Mouse (Mus musculus) liver, embryonic 12.5 days (tissue): ENCODE data around the gene Mcoln2. TPM values are rescaled to one million over a fixed set of nuclear protein-coding genes. Genes with fewer than 3 reads are reported as not detected.
A peak's percentile ranks its signal among the peaks of the same experiment; 100 is the strongest.

ENCODE experiments used
- ATAC-seq: fragments of 200-750 bp; cut with Nextera tagmentation; 2 replicates; pipeline ENCODE4 v1.8.0; 2017; ENCODE audit warnings: moderate number of reproducible peaks, mild to moderate bottlenecking, moderate library complexity
- H3K27ac ChIP-seq: fragments of 300-500 bp; sonication (generic); 2 replicates; pipeline ENCODE4 v1.5.1; 2016; ENCODE audit warnings: mild to moderate bottlenecking
- H3K27me3 ChIP-seq: fragments of 300-500 bp; sonication (generic); replicated peaks from 2 replicates; pipeline ENCODE4 v1.6.1; 2016; ENCODE audit warnings: mild to moderate bottlenecking, moderate library complexity
- H3K36me3 ChIP-seq: fragments of 300-500 bp; sonication (generic); 2 replicates; pipeline ENCODE4 v1.6.1; 2016; ENCODE audit warnings: mild to moderate bottlenecking, moderate library complexity
- H3K4me1 ChIP-seq: fragments of 300-500 bp; sonication (generic); 2 replicates; pipeline ENCODE4 v1.6.1; 2016
- H3K4me2 ChIP-seq: fragments of 300-500 bp; sonication (generic); 2 replicates; pipeline ENCODE4 v1.6.1; 2016; ENCODE audit warnings: mild to moderate bottlenecking, moderate library complexity
- H3K4me3 ChIP-seq: fragments of 300-500 bp; sonication (generic); 2 replicates; pipeline ENCODE4 v1.5.1; 2016; ENCODE audit warnings: mild to moderate bottlenecking, moderate library complexity
- H3K9ac ChIP-seq: fragments of 300-500 bp; sonication (generic); 2 replicates; pipeline ENCODE4 v1.6.1; 2016; ENCODE audit warnings: mild to moderate bottlenecking, moderate library complexity
- H3K9me3 ChIP-seq: fragments of 300-500 bp; sonication (generic); replicated peaks from 2 replicates; pipeline ENCODE4 v1.6.1; 2016; ENCODE audit warnings: mild to moderate bottlenecking, moderate library complexity
- WGBS: fragments of 180-500 bp; shearing (Covaris S2); methylation state at CpG from one replicate; pipeline ENCODE4 v1.1.7; 2016; ENCODE audit not compliant: insufficient replicate concordance; 5-methylcytosine and 5-hydroxymethylcytosine counted together
- polyA plus RNA-seq: library from polyadenylated mRNA; unstranded; fragments of >200 nt; fragmentation: Nextera tagmentation; extraction: Ambion mirVana; gene quantifications from 2 replicates; pipeline ENCODE4 v1.2.1, GENCODE M21; 2016

The Mcoln2 gene
- polyA plus RNA-seq, 1 experiment from 2014 or later: 5.4 TPM

DNA sequence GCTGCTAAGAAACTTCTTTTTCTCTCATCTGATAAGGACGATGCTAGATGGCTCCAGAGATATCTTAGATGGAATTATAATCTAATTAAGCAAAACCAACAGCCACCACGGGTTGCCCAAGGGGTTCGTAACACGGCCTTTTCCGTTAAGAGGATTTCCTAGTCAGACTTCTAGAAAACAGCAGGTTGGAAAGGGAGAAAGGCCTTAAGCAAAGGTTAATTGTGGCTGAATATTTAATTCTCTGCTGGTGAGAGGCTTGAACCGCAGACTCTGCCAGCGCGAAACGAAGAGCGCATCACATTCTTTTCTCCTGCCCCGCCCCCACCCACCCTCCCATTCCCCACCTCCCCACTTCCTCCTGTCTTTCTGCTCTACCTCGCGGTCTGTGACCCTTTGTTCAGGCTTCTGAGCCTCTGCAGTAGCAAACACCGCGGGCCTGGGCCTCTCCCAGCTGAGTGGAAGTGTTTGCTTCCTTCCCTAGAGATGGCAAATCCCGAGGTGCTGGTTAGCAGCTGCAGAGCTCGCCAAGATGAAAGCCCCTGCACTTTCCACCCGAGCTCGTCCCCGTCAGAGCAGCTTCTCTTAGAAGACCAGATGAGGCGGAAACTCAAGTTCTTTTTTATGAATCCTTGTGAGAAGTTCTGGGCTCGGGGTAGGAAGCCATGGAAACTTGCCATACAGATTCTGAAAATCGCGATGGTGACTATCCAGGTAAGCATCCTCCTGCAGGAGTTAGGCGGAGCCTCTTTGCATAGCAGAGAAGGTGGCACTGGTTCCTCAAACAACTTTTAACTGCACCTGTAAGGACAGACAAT lies 28.1 kb upstream of the Mcoln2 start:
- Histone ChIP-seq H3K27ac (no peak overlapping the region), H3K9ac (peak overlapping the region; percentile 6; the same call in 1 of the 2 replicates), H3K27me3 (peaks cover 45% of the 10 kb centered on the region), H3K4me1 (peaks cover 10% of the 10 kb centered on the region; the same call in 1 of the 2 replicates), H3K4me2 (peak overlapping the region; percentile 45), H3K36me3 (no peaks in the 10 kb centered on the region), H3K4me3 (0 out of 2 replicates have a peak overlapping the region, but pooled peaks have one; percentile 12), H3K9me3 (no peaks in the 10 kb centered on the region)
- ATAC-seq: no peak
- WGBS: 10% methylated on average over 25 of the region's 25 CpGs

DNA sequence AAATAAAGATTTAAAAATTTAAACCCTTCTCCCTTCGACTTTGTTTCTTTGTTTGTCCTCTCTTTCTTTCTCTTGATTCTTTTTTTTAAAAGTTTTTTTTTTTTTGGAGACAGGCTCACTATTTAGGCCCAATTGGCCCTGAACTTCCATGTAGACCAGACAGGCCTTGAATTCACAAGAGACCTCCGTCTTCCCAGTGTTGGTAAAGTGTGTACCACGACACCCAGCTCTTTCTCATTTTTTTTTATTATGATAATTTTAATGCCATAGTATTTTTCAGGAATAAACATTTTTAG lies 27.6 kb upstream of the Mcoln2 start:
- no peak for ATAC-seq
- Histone ChIP-seq H3K9me3 (no peaks in the 10 kb centered on the region), H3K27me3 (peaks cover 40% of the 10 kb centered on the region), H3K27ac (no peak overlapping the region), H3K9ac (no peak overlapping the region), H3K4me1 (peaks cover 16% of the 10 kb centered on the region), H3K4me2 (no peak overlapping the region), H3K4me3 (no peak overlapping the region), H3K36me3 (no peaks in the 10 kb centered on the region)
- 53% methylated on average over 3 of the region's 3 CpGs for WGBS

DNA sequence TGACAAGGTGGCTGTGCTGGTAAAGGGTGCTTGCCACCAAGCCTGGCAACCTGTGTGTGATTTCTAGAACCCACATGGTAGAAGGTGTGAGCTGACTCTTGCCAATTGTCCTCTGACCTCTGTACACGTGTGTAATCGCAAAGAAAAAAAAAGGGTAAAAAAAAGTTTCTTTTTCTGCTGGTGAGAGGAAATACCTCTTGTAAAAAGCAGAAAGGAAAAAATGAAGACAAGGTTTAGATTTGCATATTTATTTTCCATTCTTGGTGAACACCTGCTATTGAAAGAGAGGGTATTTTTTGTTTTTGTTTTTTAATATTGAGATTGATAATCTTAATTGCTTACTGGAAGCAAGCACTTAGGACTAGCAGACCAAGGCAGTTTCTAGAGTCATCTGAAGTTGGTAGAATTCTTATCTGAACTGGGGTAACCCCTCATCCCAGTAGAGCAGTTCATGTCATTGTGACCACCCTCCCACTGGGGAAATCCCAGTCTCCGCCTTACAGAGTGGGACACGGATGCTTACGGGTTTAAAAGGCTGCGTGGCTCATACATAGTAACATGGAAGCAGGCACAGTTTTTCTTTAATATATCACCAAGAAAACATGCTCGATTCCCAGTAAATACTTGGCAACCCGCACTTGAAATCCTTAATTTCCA lies 26.7 kb upstream of the Mcoln2 start:
- no peaks in the 10 kb centered on the region for H3K9me3 ChIP-seq
- no peak overlapping the region for H3K9ac ChIP-seq
- no peak overlapping the region for H3K4me2 ChIP-seq
- H3K27ac ChIP-seq: no peak overlapping the region
- 70% methylated on average over 8 of the region's 8 CpGs for WGBS
- H3K36me3 ChIP-seq: no peaks in the 10 kb centered on the region
- peaks cover 31% of the 10 kb centered on the region for H3K27me3 ChIP-seq
- no peak overlapping the region for H3K4me3 ChIP-seq
- peaks cover 19% of the 10 kb centered on the region for H3K4me1 ChIP-seq
- ATAC-seq: no peak

DNA sequence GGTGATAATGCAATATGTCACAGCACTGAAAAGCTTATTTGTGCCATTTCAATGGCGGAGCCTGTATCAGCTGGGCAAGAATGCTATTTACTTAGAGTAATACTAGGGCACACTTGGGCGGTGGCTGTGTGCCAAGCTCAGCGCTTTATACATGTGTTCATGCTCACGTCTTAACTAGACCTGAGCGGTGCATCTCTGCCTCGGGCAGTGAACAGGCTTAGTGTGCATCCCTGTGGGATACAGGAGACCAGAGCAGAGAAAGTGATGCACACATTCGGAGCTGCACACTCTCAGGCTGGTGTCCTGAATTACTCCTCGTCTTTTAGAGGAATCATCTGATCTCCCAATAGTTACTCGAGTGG lies 26.2 kb upstream of the Mcoln2 start:
- no peaks in the 10 kb centered on the region for H3K9me3 ChIP-seq
- H3K4me2 ChIP-seq: no peak overlapping the region
- H3K27me3 ChIP-seq: peaks cover 26% of the 10 kb centered on the region
- H3K4me1 ChIP-seq: peaks cover 21% of the 10 kb centered on the region
- no peaks in the 10 kb centered on the region for H3K36me3 ChIP-seq
- H3K4me3 ChIP-seq: no peak overlapping the region
- no peak overlapping the region for H3K27ac ChIP-seq
- ATAC-seq: no peak
- H3K9ac ChIP-seq: no peak overlapping the region
- WGBS: 74% methylated on average over 9 of the region's 9 CpGs

DNA sequence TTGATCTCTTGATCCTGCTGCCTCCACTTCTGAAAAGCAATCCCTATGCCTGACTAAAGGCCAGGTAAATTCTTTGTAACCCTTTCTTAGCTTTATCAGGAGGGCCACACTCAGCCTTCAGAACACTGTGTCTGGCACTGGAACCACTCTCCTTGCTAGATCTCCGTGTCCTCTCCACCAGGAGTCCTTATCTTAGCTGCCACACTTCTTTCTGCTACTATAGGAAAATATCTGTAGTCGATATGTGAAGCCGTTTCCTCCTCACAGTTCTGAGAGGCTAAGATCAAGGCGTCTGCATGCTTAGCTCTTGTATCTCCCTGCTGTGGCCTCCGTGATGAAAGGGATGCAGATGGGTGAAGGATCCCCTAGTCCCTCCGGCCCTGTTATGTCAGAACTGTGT lies 22.4 kb upstream of the Mcoln2 start:
- H3K36me3 ChIP-seq: no peaks in the 10 kb centered on the region
- peak; percentile 94 for ATAC-seq
- no peak overlapping the region for H3K4me2 ChIP-seq
- no peak overlapping the region for H3K27ac ChIP-seq
- no peaks in the 10 kb centered on the region for H3K9me3 ChIP-seq
- H3K4me1 ChIP-seq: peaks cover 16% of the 10 kb centered on the region
- peaks cover 4% of the 10 kb centered on the region; the same call in 1 of the 2 replicates for H3K27me3 ChIP-seq
- WGBS: 17% methylated on average over 6 of the region's 6 CpGs
- no peak overlapping the region for H3K9ac ChIP-seq
- H3K4me3 ChIP-seq: no peak overlapping the region

DNA sequence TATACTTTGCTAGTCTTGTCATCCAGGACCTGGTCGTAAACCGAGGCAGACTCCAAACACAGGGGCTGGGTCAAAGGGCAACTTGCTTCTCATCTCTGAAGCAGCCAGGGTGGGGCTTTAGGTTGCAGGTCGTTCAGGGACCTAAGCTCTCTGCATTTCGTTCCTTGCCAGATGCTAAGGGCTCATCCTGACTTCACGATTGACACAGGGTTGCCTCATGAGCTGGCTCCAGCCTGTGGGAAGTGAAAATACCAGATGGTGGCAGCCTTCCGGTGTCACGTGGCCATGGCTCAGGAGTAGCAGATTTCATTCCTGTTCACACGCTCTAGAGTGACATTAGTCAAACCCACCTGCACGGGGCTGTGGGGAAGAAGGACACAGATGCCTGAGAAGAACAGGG lies 14.8 kb upstream of the Mcoln2 start:
- Histone ChIP-seq H3K4me3 (no peak overlapping the region), H3K27ac (no peak overlapping the region), H3K4me2 (no peak overlapping the region), H3K27me3 (no peaks in the 10 kb centered on the region), H3K9ac (no peak overlapping the region), H3K4me1 (no peaks in the 10 kb centered on the region), H3K9me3 (no peaks in the 10 kb centered on the region), H3K36me3 (no peaks in the 10 kb centered on the region)
- 61% methylated on average over 9 of the region's 9 CpGs for WGBS
- ATAC-seq: no peak

DNA sequence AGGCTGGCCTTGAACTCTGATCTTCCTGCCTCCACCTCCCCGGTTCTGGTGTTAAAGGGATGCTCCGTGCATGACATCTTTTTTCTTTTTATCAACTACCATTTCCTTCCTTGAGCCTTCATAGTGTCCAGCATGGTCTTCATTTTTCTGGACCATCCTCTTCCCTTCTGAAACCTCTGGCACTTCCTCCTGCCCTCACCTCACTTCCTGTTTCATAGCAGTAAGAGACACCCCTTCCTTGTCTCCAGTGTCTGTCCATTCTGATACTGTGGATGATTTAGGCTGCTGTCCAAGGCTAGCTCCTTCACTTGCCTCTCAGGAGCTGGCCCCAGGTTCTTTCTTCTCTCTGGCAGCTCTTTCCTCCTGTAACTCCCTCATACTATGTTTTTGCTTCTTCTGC lies 14.2 kb upstream of the Mcoln2 start:
- Histone ChIP-seq H3K9me3 (no peaks in the 10 kb centered on the region), H3K27ac (no peak overlapping the region), H3K4me1 (no peaks in the 10 kb centered on the region), H3K9ac (no peak overlapping the region), H3K36me3 (no peaks in the 10 kb centered on the region), H3K4me3 (no peak overlapping the region), H3K27me3 (no peaks in the 10 kb centered on the region), H3K4me2 (no peak overlapping the region)
- 66% methylated on average over 2 of the region's 2 CpGs for WGBS
- ATAC-seq: no peak

DNA sequence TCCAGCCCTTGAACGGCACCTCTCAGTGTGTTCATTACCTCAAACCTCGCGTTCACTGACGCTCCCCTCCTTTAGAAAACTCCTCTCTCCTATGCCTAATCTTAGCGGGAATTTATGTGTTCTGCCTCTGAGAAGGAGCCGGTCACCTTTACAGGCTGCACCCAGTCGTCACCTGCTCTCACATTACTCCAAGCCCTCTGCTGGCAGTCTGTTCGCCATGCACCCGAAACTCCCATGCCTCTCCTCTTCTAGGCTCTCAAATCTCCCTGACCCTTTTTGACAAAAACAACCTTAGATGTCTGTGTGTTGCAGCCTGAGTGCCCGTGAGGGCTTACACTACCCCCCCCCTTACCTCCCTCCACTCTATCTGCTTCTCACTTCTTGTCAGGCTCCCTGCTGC lies 13.2 kb upstream of the Mcoln2 start:
- WGBS: 33% methylated on average over 10 of the region's 10 CpGs
- H3K4me3 ChIP-seq: no peak overlapping the region
- H3K9me3 ChIP-seq: no peaks in the 10 kb centered on the region
- no peak overlapping the region for H3K9ac ChIP-seq
- no peak for ATAC-seq
- H3K4me1 ChIP-seq: no peaks in the 10 kb centered on the region
- no peaks in the 10 kb centered on the region for H3K36me3 ChIP-seq
- H3K27me3 ChIP-seq: no peaks in the 10 kb centered on the region
- no peak overlapping the region for H3K27ac ChIP-seq
- H3K4me2 ChIP-seq: no peak overlapping the region

DNA sequence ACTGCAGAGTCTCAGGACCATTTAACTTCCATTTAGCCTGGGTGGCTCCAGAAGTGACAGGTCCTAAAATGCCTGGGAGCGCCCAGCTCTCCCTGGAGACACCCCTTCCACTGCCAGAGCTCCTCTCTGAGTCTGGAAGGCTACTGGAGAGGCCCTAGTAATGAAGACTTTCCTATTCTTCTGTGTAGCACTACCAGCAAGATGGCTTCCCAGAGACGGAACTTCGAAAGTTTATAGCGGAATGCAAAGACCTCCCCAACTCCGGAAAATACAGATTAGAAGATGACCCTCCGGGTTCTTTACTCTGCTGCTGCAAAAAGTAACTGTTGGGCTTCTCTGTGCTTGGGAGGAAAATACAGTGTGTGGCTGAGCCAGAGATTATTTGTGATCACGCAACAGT lies 9.4 kb upstream of the Mcoln2 start:
- no peaks in the 10 kb centered on the region for H3K36me3 ChIP-seq
- no peak overlapping the region for H3K4me2 ChIP-seq
- H3K27me3 ChIP-seq: no peaks in the 10 kb centered on the region
- no peaks in the 10 kb centered on the region for H3K4me1 ChIP-seq
- 76% methylated on average over 7 of the region's 7 CpGs for WGBS
- ATAC-seq: no peak
- H3K27ac ChIP-seq: no peak overlapping the region
- no peak overlapping the region for H3K9ac ChIP-seq
- no peaks in the 10 kb centered on the region for H3K9me3 ChIP-seq
- H3K4me3 ChIP-seq: no peak overlapping the region

DNA sequence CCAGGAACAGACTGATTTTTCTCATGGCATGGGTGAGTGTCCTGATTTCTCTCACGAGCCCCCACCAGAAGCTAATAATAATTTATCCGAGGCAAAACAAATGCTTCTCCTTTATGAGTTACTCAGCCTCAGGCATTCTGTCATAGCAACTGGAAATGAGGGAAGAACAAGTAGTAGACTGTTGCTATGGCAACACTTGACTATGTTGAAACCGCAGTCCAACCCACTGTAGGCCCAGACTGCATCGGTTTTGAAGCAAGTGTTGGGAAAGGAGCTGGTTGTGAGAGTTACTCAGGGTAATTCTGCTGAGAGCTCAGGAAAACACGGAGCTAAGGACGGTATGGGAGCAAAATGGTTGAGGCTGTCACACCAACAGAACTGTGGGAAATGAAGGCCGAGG lies 7.1 kb upstream of the Mcoln2 start:
- peaks cover 6% of the 10 kb centered on the region for H3K4me1 ChIP-seq
- H3K4me2 ChIP-seq: no peak overlapping the region
- H3K9ac ChIP-seq: no peak overlapping the region
- 75% methylated on average over 7 of the region's 7 CpGs for WGBS
- no peak for ATAC-seq
- no peak overlapping the region for H3K4me3 ChIP-seq
- H3K27ac ChIP-seq: no peak overlapping the region
- no peaks in the 10 kb centered on the region for H3K27me3 ChIP-seq
- no peaks in the 10 kb centered on the region for H3K9me3 ChIP-seq
- H3K36me3 ChIP-seq: no peaks in the 10 kb centered on the region

DNA sequence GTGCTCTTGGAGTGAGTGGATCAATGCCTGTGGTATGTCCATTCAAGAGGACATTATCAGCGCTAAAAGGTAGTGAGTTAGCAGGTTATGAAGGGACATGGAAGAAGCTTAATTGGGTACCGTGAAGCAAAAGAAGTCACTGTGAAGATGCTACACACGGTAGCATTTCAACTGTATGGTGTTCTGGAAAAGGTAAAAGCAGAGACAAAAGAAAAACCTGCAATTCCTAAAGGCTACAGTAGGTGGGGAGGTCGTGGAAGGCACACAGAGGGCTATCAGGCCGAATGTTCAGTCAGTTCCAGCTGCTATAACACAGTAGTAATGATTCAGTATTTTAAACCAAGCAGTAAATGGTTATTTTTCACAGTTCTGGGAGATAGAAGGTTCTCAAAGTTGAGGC lies 4.1 kb upstream of the Mcoln2 start:
- peaks cover 17% of the 10 kb centered on the region; the same call in 1 of the 2 replicates for H3K27me3 ChIP-seq
- ATAC-seq: no peak

DNA sequence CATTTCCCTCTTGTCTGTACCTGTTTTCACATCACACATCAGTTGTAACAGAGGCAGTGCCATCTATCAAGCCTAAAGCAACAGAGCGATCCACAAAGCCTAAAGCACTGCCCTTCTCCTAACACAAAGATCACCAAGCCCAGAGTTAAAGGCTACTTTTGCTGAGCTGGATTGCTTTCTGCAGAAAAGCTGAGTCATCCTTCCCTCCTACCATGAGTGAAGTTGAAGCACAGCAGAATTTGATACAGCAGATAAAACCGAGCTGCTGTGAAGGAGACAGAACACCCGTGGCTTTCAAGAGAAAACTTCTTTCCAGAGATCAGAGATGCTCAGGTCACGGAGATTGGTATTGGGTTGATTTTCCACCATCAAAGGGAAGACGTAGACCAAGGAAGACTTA lies 3.5 kb upstream of the Mcoln2 start:
- no peak overlapping the region for H3K4me2 ChIP-seq
- 35% methylated on average over 5 of the region's 5 CpGs for WGBS
- H3K4me1 ChIP-seq: peaks cover 13% of the 10 kb centered on the region
- no peaks in the 10 kb centered on the region for H3K36me3 ChIP-seq
- no peak overlapping the region for H3K27ac ChIP-seq
- H3K9ac ChIP-seq: no peak overlapping the region
- H3K4me3 ChIP-seq: no peak overlapping the region
- H3K27me3 ChIP-seq: peaks cover 23% of the 10 kb centered on the region; the same call in 1 of the 2 replicates
- ATAC-seq: no peak
- no peaks in the 10 kb centered on the region for H3K9me3 ChIP-seq

More for the DNA sequence above, 4.1 kb upstream of the Mcoln2 start:
- no peak overlapping the region for H3K4me2 ChIP-seq
- peaks cover 13% of the 10 kb centered on the region for H3K4me1 ChIP-seq
- no peak overlapping the region for H3K27ac ChIP-seq
- no peaks in the 10 kb centered on the region for H3K9me3 ChIP-seq
- no peak overlapping the region for H3K9ac ChIP-seq
- 39% methylated on average over 5 of the region's 5 CpGs for WGBS
- H3K4me3 ChIP-seq: no peak overlapping the region
- no peaks in the 10 kb centered on the region for H3K36me3 ChIP-seq
